Mouse (Mus musculus) limb, embryonic 14.5 days (tissue): ENCODE data around the gene Abcc3. TPM values are rescaled to one million over a fixed set of nuclear protein-coding genes. Genes with fewer than 3 reads are reported as not detected.
A peak's percentile ranks its signal among the peaks of the same experiment; 100 is the strongest.

Experiments used
- ATAC-seq: fragments of 200-750 bp; cut with Nextera tagmentation; 2 replicates; pipeline ENCODE4 v1.8.0; 2017; ENCODE audit warnings: low read depth, moderate number of reproducible peaks, moderate TSS enrichment; ENCODE audit not compliant: low FRiP score
- DNase-seq: peaks from one replicate; pipeline ENCODE4 v3.0.0-alpha.2; 2015; ENCODE audit warnings: low spot score
- H3K27ac ChIP-seq: fragments of 300-500 bp; sonication (generic); replicated peaks from 2 replicates; pipeline ENCODE4 v1.5.1; 2014; ENCODE audit warnings: low read depth, mild to moderate bottlenecking, low read length, moderate library complexity, mixed read lengths
- H3K27me3 ChIP-seq: fragments of 300-500 bp; sonication (generic); 2 replicates; pipeline ENCODE4 v1.6.1; 2014; ENCODE audit warnings: low read length, mixed read lengths; ENCODE audit not compliant: control insufficient read depth, insufficient read depth
- H3K36me3 ChIP-seq: fragments of 300-500 bp; sonication (generic); 2 replicates; pipeline ENCODE4 v1.6.1; 2014; ENCODE audit warnings: mild to moderate bottlenecking, low read length, moderate library complexity, mixed read lengths; ENCODE audit not compliant: control insufficient read depth, insufficient read depth
- H3K4me1 ChIP-seq: fragments of 300-500 bp; sonication (generic); 2 replicates; pipeline ENCODE4 v1.6.1; 2014; ENCODE audit warnings: antibody characterized with exemption, low read length, mixed read lengths; ENCODE audit not compliant: control insufficient read depth, insufficient read depth
- H3K4me2 ChIP-seq: fragments of 300-500 bp; sonication (generic); replicated peaks from 2 replicates; pipeline ENCODE4 v1.6.1; 2014; ENCODE audit warnings: low read depth, mild to moderate bottlenecking, low read length, moderate library complexity; ENCODE audit not compliant: severe bottlenecking
- H3K4me3 ChIP-seq: fragments of 300-500 bp; sonication (generic); replicated peaks from 2 replicates; pipeline ENCODE4 v1.5.1; 2014; ENCODE audit warnings: low read length
- H3K9ac ChIP-seq: fragments of 300-500 bp; sonication (generic); 2 replicates; pipeline ENCODE4 v1.6.1; 2014; ENCODE audit warnings: mild to moderate bottlenecking, low read depth, low read length, moderate library complexity; ENCODE audit not compliant: severe bottlenecking
- H3K9me3 ChIP-seq: fragments of 300-500 bp; sonication (generic); 2 replicates; pipeline ENCODE4 v1.6.1; 2016; ENCODE audit warnings: low read length; ENCODE audit not compliant: control insufficient read depth
- POLR2A ChIP-seq: fragments of 200-500 bp; IDR thresholded peaks from 2 replicates; pipeline ENCODE4 v1.8.0; 2012; ENCODE audit warnings: inconsistent platforms, mild to moderate bottlenecking, moderate library complexity, borderline replicate concordance; ENCODE audit not compliant: insufficient read depth, insufficient read length; ENCODE audit errors: extremely low read depth
- WGBS: fragments of 180-500 bp; shearing (Covaris S2); extraction: QIAGEN DNeasy Blood & Tissue Kit; methylation state at CpG from one replicate; pipeline ENCODE4 v1.1.7; 2014; 5-methylcytosine and 5-hydroxymethylcytosine counted together
- polyA plus RNA-seq, 2 experiments: library from polyadenylated mRNA; depleted of rRNA in 1 of 2; stranded (reverse) in 1 of 2; unstranded in 1 of 2; fragments of >200 nt; fragmentation: Nextera tagmentation in 1 of 2; extraction: Ambion mirVana in 1 of 2; gene quantifications; 2 replicates each; pipeline versions ENCODE4 v1.2.1 to v1.2.3; 2012 to 2014

Abcc3 gene
- polyA plus RNA-seq, 2 experiments = 1.0 to 1.3 TPM

DNA sequence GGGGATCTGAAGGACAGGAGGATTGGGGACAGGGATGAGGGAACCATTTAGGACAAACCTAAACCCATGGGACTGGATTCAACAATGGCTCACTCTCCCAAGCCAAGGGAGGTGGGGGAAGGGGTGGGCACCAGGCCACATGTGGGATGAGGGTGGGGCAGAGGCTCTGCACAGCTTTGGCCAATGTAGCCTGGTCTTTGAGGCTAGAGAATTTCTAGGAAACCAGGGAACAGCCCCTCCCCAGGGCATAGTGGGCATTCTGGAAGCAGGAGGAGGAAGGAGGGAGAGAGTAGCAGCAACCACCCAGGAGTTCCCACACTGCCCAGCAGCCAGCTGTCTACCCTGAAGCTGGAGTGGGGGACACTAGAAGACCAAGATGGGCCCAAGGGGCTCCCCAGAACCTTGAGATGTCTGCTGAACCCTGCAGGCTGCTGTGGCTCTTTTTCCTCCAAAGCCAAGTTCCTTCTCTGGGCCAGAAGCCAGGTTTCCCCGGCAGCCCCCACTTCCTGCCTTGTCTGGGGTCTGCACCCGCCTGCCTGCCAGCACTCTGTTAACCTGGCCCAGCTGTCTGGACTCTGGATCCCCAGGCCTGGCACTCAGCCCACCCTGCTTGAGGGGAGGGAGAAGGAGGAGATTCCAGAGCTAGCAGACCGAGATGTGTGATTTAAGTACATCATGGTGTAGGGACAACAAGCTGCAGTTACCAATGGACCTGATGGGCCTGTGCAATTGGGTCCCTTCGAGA, 35.5 kb upstream of the Abcc3 start:
- DNase-seq (peak; percentile 97), ATAC-seq (peak; percentile 91)
- H3K4me1 ChIP-seq = peaks cover 40% of the 10 kb centered on the region
- WGBS = 3% methylated on average over 4 of the region's 4 CpGs
- peak overlapping the region; percentile 31 for H3K4me2 ChIP-seq
- H3K27ac ChIP-seq = peak overlapping the region; percentile 77
- no peak overlapping the region for H3K4me3 ChIP-seq
- peaks cover 82% of the 10 kb centered on the region for H3K36me3 ChIP-seq
- no peak for TF ChIP-seq POLR2A
- H3K9ac ChIP-seq = no peak overlapping the region
- H3K9me3 ChIP-seq = no peaks in the 10 kb centered on the region
- no peaks in the 10 kb centered on the region for H3K27me3 ChIP-seq

DNA sequence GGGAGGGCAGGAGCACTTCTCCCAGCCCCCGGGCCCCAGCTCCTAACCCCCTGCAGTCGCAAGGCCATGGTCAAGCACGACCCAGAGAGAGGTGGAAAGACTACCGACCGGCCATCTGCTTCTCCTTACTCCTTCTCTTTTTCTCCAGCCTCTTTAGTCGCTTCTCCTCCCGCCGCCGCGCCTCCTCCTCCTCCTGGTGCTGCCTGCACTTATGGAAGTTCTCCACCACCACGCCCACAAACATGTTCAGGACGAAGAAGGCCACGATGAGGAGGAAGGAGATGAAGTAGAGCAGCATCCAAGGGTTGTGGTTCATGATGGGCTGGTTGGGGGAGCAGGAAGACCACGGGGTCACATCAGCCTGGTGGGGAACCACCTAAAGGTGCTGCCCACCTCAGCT, 32.9 kb upstream of the Abcc3 start:
- 64% methylated on average over 13 of the region's 14 CpGs for WGBS
- Histone ChIP-seq H3K27me3 (no peaks in the 10 kb centered on the region), H3K4me2 (no peak overlapping the region), H3K36me3 (peaks cover 80% of the 10 kb centered on the region), H3K9ac (no peak overlapping the region), H3K9me3 (no peaks in the 10 kb centered on the region), H3K27ac (no peak overlapping the region), H3K4me1 (peaks cover 40% of the 10 kb centered on the region), H3K4me3 (no peak overlapping the region)
- DNase-seq = no peak
- TF ChIP-seq POLR2A = no peak
- ATAC-seq = no peak

DNA sequence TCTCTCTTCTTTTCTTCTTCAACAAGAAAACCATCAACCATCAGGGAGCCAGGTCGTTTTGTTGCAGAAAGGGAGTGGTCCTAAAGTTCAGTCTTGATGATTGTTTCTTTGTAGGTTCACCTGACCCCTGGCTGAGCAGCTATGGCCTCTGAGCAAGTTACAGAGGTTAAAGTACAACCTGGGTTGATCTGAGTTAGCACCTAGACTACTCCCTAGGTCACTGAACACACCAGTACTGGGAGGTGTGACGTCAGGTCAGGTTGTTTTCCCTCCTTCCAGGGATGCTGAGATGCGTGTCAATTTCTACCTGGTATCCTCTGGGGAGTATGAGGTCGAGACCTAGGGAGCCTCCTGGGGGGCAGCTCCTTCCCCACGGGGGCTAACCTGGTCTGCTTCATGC, 32.4 kb upstream of the Abcc3 start:
- DNase-seq = no peak
- Histone ChIP-seq H3K9me3 (no peaks in the 10 kb centered on the region), H3K27me3 (no peaks in the 10 kb centered on the region), H3K36me3 (peaks cover 77% of the 10 kb centered on the region), H3K9ac (no peak overlapping the region), H3K4me2 (no peak overlapping the region), H3K4me3 (no peak overlapping the region), H3K4me1 (peaks cover 40% of the 10 kb centered on the region), H3K27ac (no peak overlapping the region)
- no peak for TF ChIP-seq POLR2A
- WGBS = 30% methylated on average over 5 of the region's 5 CpGs
- no peak for ATAC-seq

- Histone ChIP-seq H3K27ac (no peak overlapping the region), H3K9ac (no peak overlapping the region), H3K27me3 (no peaks in the 10 kb centered on the region), H3K4me3 (no peak overlapping the region), H3K36me3 (peaks cover 77% of the 10 kb centered on the region), H3K9me3 (no peaks in the 10 kb centered on the region), H3K4me2 (no peak overlapping the region), H3K4me1 (peaks cover 31% of the 10 kb centered on the region)
- TF ChIP-seq POLR2A = no peak
- WGBS = 38% methylated on average over 15 of the region's 15 CpGs
- DNase-seq = no peak
- ATAC-seq = no peak
These were observed 31.6 kb upstream of the Abcc3 start for GRCm38 (mm10) chr11:94424380-94424779.

DNA sequence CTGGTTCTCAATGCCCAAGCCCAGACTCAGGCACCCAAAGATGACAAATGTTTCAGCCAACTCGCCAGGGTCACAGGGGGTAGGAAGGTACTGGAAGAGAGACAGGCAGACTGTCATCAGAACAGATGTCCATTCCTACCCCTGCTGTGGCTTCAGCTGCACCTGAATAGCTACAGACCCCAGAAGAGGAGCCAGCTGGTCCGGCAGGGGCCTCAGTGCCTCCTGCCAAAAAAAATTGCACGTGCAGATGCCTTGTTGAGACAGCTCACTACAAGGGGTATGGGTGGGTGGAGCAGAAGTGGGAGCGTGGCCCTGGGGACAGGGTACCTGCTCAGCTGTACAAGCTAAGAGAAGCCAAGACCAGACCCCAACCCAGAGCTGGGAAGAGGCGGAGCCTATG, 31.1 kb upstream of the Abcc3 start:
- no peak for TF ChIP-seq POLR2A
- Histone ChIP-seq H3K27ac (no peak overlapping the region), H3K27me3 (no peaks in the 10 kb centered on the region), H3K9me3 (no peaks in the 10 kb centered on the region), H3K9ac (no peak overlapping the region), H3K4me2 (no peak overlapping the region), H3K4me1 (peaks cover 26% of the 10 kb centered on the region), H3K4me3 (no peak overlapping the region), H3K36me3 (peaks cover 80% of the 10 kb centered on the region)
- 54% methylated on average over 5 of the region's 5 CpGs for WGBS
- DNase-seq (no peak), ATAC-seq (no peak)
